Mouse (Mus musculus) 3T3-L1 (cell line): Measurements from ENCODE around the gene Pcsk7.
A peak's percentile ranks its signal among the peaks of the same experiment; 100 is the strongest.

Experiments used
- DNase-seq: peaks from one replicate; pipeline ENCODE4 v3.0.0-alpha.2; 2015; ENCODE audit warnings: low read depth, low spot score

Gene Pcsk7

DNA sequence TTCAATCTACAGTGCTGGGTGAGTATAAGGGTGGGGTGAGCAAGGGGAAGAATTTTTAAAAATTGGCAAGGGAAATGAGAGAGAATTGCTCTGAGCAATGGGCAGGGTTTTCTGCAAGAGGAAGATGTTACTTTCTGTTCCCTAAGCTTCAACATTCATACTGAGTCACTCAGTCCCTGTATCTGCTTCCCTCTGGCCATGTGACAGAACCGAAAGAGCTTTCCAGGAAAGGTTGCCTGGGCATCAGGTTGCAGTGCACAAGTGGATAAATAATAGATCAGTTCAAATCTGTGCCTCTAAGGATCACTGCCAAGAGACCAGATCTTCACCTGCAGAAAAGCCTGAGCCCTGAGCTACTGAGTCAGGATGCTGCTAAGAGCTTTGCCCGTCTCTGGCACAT is 55.6 kb downstream of the Pcsk7 start:
- peak; percentile 64 for DNase-seq

DNA sequence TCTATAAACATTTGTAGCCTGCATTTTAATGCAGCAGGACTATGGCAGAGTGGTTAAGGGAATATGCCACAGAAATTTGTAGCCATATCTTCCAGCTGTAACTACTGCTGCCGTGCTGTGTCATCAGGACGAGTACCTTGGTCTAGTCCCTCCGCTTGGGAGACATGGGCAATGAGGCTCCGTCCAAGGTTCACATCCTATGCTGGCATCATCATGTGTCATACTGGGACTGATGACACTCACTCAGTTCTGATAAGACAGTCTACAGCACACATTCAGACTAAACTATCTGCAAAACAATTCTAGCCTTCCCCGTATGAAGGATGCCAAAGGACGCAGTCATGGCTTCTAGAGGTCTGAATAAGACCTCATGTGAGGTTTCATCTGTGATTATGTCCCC is 57.3 kb downstream of the Pcsk7 start:
- no peak for DNase-seq

DNA sequence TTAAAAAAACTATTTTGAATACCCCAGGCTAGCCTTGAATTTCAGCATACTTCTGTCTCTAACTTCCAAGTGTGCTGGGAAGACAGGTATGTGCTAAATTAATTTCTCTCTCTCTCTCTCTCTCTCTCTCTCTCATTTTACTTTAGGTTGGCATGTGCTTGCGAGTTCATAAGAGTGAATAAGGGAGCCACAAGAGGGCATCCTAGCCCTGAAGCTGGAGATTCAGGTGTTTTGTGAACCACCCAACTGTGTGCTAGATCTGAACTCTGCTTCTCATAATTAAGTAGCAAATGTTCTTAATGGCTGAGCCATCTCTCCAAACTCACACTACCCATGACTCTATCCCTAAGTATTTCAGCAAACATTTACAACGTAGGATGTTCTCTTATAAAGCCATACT is 70.6 kb downstream of the Pcsk7 start:
- DNase-seq: no peak
